Mouse (Mus musculus): ENCODE data around the gene Met. TPM values are rescaled to one million over a fixed set of nuclear protein-coding genes. Genes with fewer than 3 reads are reported as not detected.

Gene Met
- polyA plus RNA-seq, 1 experiment from 2014 or later, result 0.94 TPM

GRCm38 (mm10) chr6:17549645-17550044 lies 86.0 kb downstream of the Met start:
- 89% methylated on average over 3 of the region's 3 CpGs for WGBS
- Histone ChIP-seq H3K9ac (ENCODE audit: low read depth, low read length) (no peak overlapping the region), H3K4me1 (ENCODE audit: control insufficient read depth, insufficient read depth, low read length) (no peaks in the 10 kb centered on the region; the same call in 1 of the 2 replicates), H3K27ac (ENCODE audit: low read length) (no peak overlapping the region), H3K27me3 (ENCODE audit: control insufficient read depth, insufficient read depth, low read depth, low read length) (no peaks in the 10 kb centered on the region), H3K4me3 (ENCODE audit: low read depth, low read length) (no peak overlapping the region), H3K36me3 (ENCODE audit: control insufficient read depth, insufficient read depth, low read length) (no peaks in the 10 kb centered on the region), H3K4me2 (ENCODE audit: low read length) (no peak overlapping the region), H3K9me3 (replicated peaks; ENCODE audit: control insufficient read depth, low read length, poor library complexity, severe bottlenecking) (no peaks in the 10 kb centered on the region)
- no peak for ATAC-seq

GRCm38 (mm10) chr6:17554263-17554662 lies 90.7 kb downstream of the Met start:
- H3K27ac ChIP-seq (ENCODE audit: low read length), result no peak overlapping the region
- H3K4me3 ChIP-seq (ENCODE audit: low read depth, low read length), result no peak overlapping the region
- no peaks in the 10 kb centered on the region for H3K36me3 ChIP-seq (ENCODE audit: control insufficient read depth, insufficient read depth, low read length)
- no peak for ATAC-seq
- no peak overlapping the region for H3K4me2 ChIP-seq (ENCODE audit: low read length)
- H3K4me1 ChIP-seq (ENCODE audit: control insufficient read depth, insufficient read depth, low read length), result no peaks in the 10 kb centered on the region; the same call in 1 of the 2 replicates
- no peaks in the 10 kb centered on the region for H3K9me3 ChIP-seq (replicated peaks; ENCODE audit: control insufficient read depth, low read length, poor library complexity, severe bottlenecking)
- WGBS, result 85% methylated on average over 7 of the region's 7 CpGs
- no peaks in the 10 kb centered on the region for H3K27me3 ChIP-seq (ENCODE audit: control insufficient read depth, insufficient read depth, low read depth, low read length)
- no peak overlapping the region for H3K9ac ChIP-seq (ENCODE audit: low read depth, low read length)

GRCm38 (mm10) chr6:17554757-17555156 lies 91.2 kb downstream of the Met start:
- 32% methylated on average over 3 of the region's 3 CpGs for WGBS
- Histone ChIP-seq H3K4me2 (ENCODE audit: low read length) (no peak overlapping the region), H3K27me3 (ENCODE audit: control insufficient read depth, insufficient read depth, low read depth, low read length) (no peaks in the 10 kb centered on the region), H3K27ac (ENCODE audit: low read length) (no peak overlapping the region), H3K4me1 (ENCODE audit: control insufficient read depth, insufficient read depth, low read length) (no peaks in the 10 kb centered on the region; the same call in 1 of the 2 replicates), H3K9me3 (replicated peaks; ENCODE audit: control insufficient read depth, low read length, poor library complexity, severe bottlenecking) (no peaks in the 10 kb centered on the region), H3K9ac (ENCODE audit: low read depth, low read length) (no peak overlapping the region), H3K36me3 (ENCODE audit: control insufficient read depth, insufficient read depth, low read length) (no peaks in the 10 kb centered on the region), H3K4me3 (ENCODE audit: low read depth, low read length) (no peak overlapping the region)
- ATAC-seq, result no peak

- H3K9me3 ChIP-seq (replicated peaks; ENCODE audit: control insufficient read depth, low read length, poor library complexity, severe bottlenecking), result no peaks in the 10 kb centered on the region
- H3K4me1 ChIP-seq (ENCODE audit: control insufficient read depth, insufficient read depth, low read length), result no peaks in the 10 kb centered on the region; the same call in 1 of the 2 replicates
- no peaks in the 10 kb centered on the region for H3K36me3 ChIP-seq (ENCODE audit: control insufficient read depth, insufficient read depth, low read length)
- H3K4me2 ChIP-seq (ENCODE audit: low read length), result no peak overlapping the region
- H3K4me3 ChIP-seq (ENCODE audit: low read depth, low read length), result no peak overlapping the region
- no peak overlapping the region for H3K9ac ChIP-seq (ENCODE audit: low read depth, low read length)
- no peak for ATAC-seq
- WGBS, result 89% methylated on average over 7 of the region's 7 CpGs
- no peaks in the 10 kb centered on the region for H3K27me3 ChIP-seq (ENCODE audit: control insufficient read depth, insufficient read depth, low read depth, low read length)
- H3K27ac ChIP-seq (ENCODE audit: low read length), result no peak overlapping the region
These were observed 92.1 kb downstream of the Met start for GRCm38 (mm10) chr6:17555719-17556118.

- H3K36me3 ChIP-seq (ENCODE audit: control insufficient read depth, insufficient read depth, low read length), result no peaks in the 10 kb centered on the region
- no peaks in the 10 kb centered on the region for H3K27me3 ChIP-seq (ENCODE audit: control insufficient read depth, insufficient read depth, low read depth, low read length)
- no peak overlapping the region for H3K4me2 ChIP-seq (ENCODE audit: low read length)
- no peaks in the 10 kb centered on the region for H3K4me1 ChIP-seq (ENCODE audit: control insufficient read depth, insufficient read depth, low read length)
- no peak overlapping the region for H3K27ac ChIP-seq (ENCODE audit: low read length)
- no peak overlapping the region for H3K9ac ChIP-seq (ENCODE audit: low read depth, low read length)
- 93% methylated on average over 4 of the region's 4 CpGs for WGBS
- no peak for ATAC-seq
- no peak overlapping the region for H3K4me3 ChIP-seq (ENCODE audit: low read depth, low read length)
- no peaks in the 10 kb centered on the region for H3K9me3 ChIP-seq (replicated peaks; ENCODE audit: control insufficient read depth, low read length, poor library complexity, severe bottlenecking)
These were observed 96.1 kb downstream of the Met start for GRCm38 (mm10) chr6:17559657-17560056.

GRCm38 (mm10) chr6:17561347-17561746 lies 97.7 kb downstream of the Met start:
- WGBS, result 21% methylated on average over 2 of the region's 2 CpGs
- Histone ChIP-seq H3K4me1 (ENCODE audit: control insufficient read depth, insufficient read depth, low read length) (no peaks in the 10 kb centered on the region), H3K36me3 (ENCODE audit: control insufficient read depth, insufficient read depth, low read length) (no peaks in the 10 kb centered on the region), H3K9ac (ENCODE audit: low read depth, low read length) (no peak overlapping the region), H3K27ac (ENCODE audit: low read length) (no peak overlapping the region), H3K4me3 (ENCODE audit: low read depth, low read length) (no peak overlapping the region), H3K9me3 (replicated peaks; ENCODE audit: control insufficient read depth, low read length, poor library complexity, severe bottlenecking) (no peaks in the 10 kb centered on the region), H3K4me2 (ENCODE audit: low read length) (no peak overlapping the region), H3K27me3 (ENCODE audit: control insufficient read depth, insufficient read depth, low read depth, low read length) (no peaks in the 10 kb centered on the region)
- no peak for ATAC-seq

- no peaks in the 10 kb centered on the region for H3K4me1 ChIP-seq (ENCODE audit: control insufficient read depth, insufficient read depth, low read length)
- no peak overlapping the region for H3K27ac ChIP-seq (ENCODE audit: low read length)
- no peak for ATAC-seq
- no peak overlapping the region for H3K9ac ChIP-seq (ENCODE audit: low read depth, low read length)
- no peaks in the 10 kb centered on the region for H3K27me3 ChIP-seq (ENCODE audit: control insufficient read depth, insufficient read depth, low read depth, low read length)
- no peaks in the 10 kb centered on the region for H3K36me3 ChIP-seq (ENCODE audit: control insufficient read depth, insufficient read depth, low read length)
- no peak overlapping the region for H3K4me2 ChIP-seq (ENCODE audit: low read length)
- WGBS, result 44% methylated on average over 3 of the region's 3 CpGs
- no peaks in the 10 kb centered on the region for H3K9me3 ChIP-seq (replicated peaks; ENCODE audit: control insufficient read depth, low read length, poor library complexity, severe bottlenecking)
- H3K4me3 ChIP-seq (ENCODE audit: low read depth, low read length), result no peak overlapping the region
These were observed 98.3 kb downstream of the Met start for GRCm38 (mm10) chr6:17561886-17562285.

GRCm38 (mm10) chr6:17562472-17563088 lies 99.0 kb downstream of the Met start:
- Histone ChIP-seq H3K27me3 (ENCODE audit: control insufficient read depth, insufficient read depth, low read depth, low read length) (no peaks in the 10 kb centered on the region), H3K4me3 (ENCODE audit: low read depth, low read length) (no peak overlapping the region), H3K36me3 (ENCODE audit: control insufficient read depth, insufficient read depth, low read length) (no peaks in the 10 kb centered on the region), H3K9ac (ENCODE audit: low read depth, low read length) (no peak overlapping the region), H3K9me3 (replicated peaks; ENCODE audit: control insufficient read depth, low read length, poor library complexity, severe bottlenecking) (no peaks in the 10 kb centered on the region), H3K27ac (ENCODE audit: low read length) (no peak overlapping the region), H3K4me1 (ENCODE audit: control insufficient read depth, insufficient read depth, low read length) (no peaks in the 10 kb centered on the region), H3K4me2 (ENCODE audit: low read length) (peak overlapping the region; percentile 16)
- ATAC-seq, result peak; percentile 70; the same call in 1 of the 2 replicates
- WGBS, result 5% methylated on average over 10 of the region's 10 CpGs

GRCm38 (mm10) chr6:17568702-17569352 lies 105.2 kb downstream of the Met start:
- H3K4me3 ChIP-seq (ENCODE audit: low read depth, low read length), result no peak overlapping the region
- H3K27me3 ChIP-seq (ENCODE audit: control insufficient read depth, insufficient read depth, low read depth, low read length), result no peaks in the 10 kb centered on the region
- H3K9ac ChIP-seq (ENCODE audit: low read depth, low read length), result no peak overlapping the region
- H3K4me1 ChIP-seq (ENCODE audit: control insufficient read depth, insufficient read depth, low read length), result no peaks in the 10 kb centered on the region
- no peaks in the 10 kb centered on the region for H3K36me3 ChIP-seq (ENCODE audit: control insufficient read depth, insufficient read depth, low read length)
- H3K27ac ChIP-seq (ENCODE audit: low read length), result no peak overlapping the region
- no peaks in the 10 kb centered on the region for H3K9me3 ChIP-seq (replicated peaks; ENCODE audit: control insufficient read depth, low read length, poor library complexity, severe bottlenecking)
- 86% methylated on average over 11 of the region's 11 CpGs for WGBS
- no peak overlapping the region for H3K4me2 ChIP-seq (ENCODE audit: low read length)
- no peak for ATAC-seq
